Mouse (Mus musculus) limb, embryonic 14.5 days (tissue): ENCODE measurements at regions not wholly inside any gene's neighbourhood (a gene's known extent, or its start where the extent isn't known, plus 50 kb on each side); places are given as distances from the start of the nearest gene placed in this dataset.

Experiments used
- ATAC-seq: fragments of 200-750 bp; cut with Nextera tagmentation; 2 replicates; pipeline ENCODE4 v1.8.0; 2017; ENCODE audit warnings: low read depth, moderate number of reproducible peaks, moderate TSS enrichment; ENCODE audit not compliant: low FRiP score
- DNase-seq: peaks from one replicate; pipeline ENCODE4 v3.0.0-alpha.2; 2015; ENCODE audit warnings: low spot score
- H3K27ac ChIP-seq: fragments of 300-500 bp; sonication (generic); replicated peaks from 2 replicates; pipeline ENCODE4 v1.5.1; 2014; ENCODE audit warnings: low read depth, mild to moderate bottlenecking, low read length, moderate library complexity, mixed read lengths
- H3K27me3 ChIP-seq: fragments of 300-500 bp; sonication (generic); 2 replicates; pipeline ENCODE4 v1.6.1; 2014; ENCODE audit warnings: low read length, mixed read lengths; ENCODE audit not compliant: control insufficient read depth, insufficient read depth
- H3K36me3 ChIP-seq: fragments of 300-500 bp; sonication (generic); 2 replicates; pipeline ENCODE4 v1.6.1; 2014; ENCODE audit warnings: mild to moderate bottlenecking, low read length, moderate library complexity, mixed read lengths; ENCODE audit not compliant: control insufficient read depth, insufficient read depth
- H3K4me1 ChIP-seq: fragments of 300-500 bp; sonication (generic); 2 replicates; pipeline ENCODE4 v1.6.1; 2014; ENCODE audit warnings: antibody characterized with exemption, low read length, mixed read lengths; ENCODE audit not compliant: control insufficient read depth, insufficient read depth
- H3K4me2 ChIP-seq: fragments of 300-500 bp; sonication (generic); replicated peaks from 2 replicates; pipeline ENCODE4 v1.6.1; 2014; ENCODE audit warnings: low read depth, mild to moderate bottlenecking, low read length, moderate library complexity; ENCODE audit not compliant: severe bottlenecking
- H3K4me3 ChIP-seq: fragments of 300-500 bp; sonication (generic); replicated peaks from 2 replicates; pipeline ENCODE4 v1.5.1; 2014; ENCODE audit warnings: low read length
- H3K9ac ChIP-seq: fragments of 300-500 bp; sonication (generic); 2 replicates; pipeline ENCODE4 v1.6.1; 2014; ENCODE audit warnings: mild to moderate bottlenecking, low read depth, low read length, moderate library complexity; ENCODE audit not compliant: severe bottlenecking
- H3K9me3 ChIP-seq: fragments of 300-500 bp; sonication (generic); 2 replicates; pipeline ENCODE4 v1.6.1; 2016; ENCODE audit warnings: low read length; ENCODE audit not compliant: control insufficient read depth
- POLR2A ChIP-seq: fragments of 200-500 bp; IDR thresholded peaks from 2 replicates; pipeline ENCODE4 v1.8.0; 2012; ENCODE audit warnings: inconsistent platforms, mild to moderate bottlenecking, moderate library complexity, borderline replicate concordance; ENCODE audit not compliant: insufficient read depth, insufficient read length; ENCODE audit errors: extremely low read depth
- WGBS: fragments of 180-500 bp; shearing (Covaris S2); extraction: QIAGEN DNeasy Blood & Tissue Kit; methylation state at CpG from one replicate; pipeline ENCODE4 v1.1.7; 2014; 5-methylcytosine and 5-hydroxymethylcytosine counted together

DNA sequence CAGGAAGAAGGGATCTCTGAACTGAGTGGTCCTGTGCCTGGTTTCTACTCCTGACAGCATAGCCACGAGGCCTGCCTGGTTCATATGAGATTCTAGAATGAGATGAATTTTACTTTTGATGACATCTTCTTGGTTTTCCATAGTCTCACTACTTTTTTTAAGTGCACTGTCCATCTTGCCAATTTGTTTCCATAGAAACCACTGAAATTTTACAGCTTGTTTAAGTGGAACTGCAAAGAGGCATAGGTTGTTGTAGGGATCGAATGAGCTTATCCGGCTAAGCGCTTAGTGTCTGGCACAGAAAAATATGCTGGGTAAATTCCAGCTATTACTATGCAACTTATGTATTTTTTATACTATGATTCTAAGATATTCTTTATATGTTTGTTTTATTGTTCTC is 100.8 kb upstream of the Fshr start:
- H3K4me2 ChIP-seq, result no peak overlapping the region
- no peaks in the 10 kb centered on the region for H3K36me3 ChIP-seq
- DNase-seq, result peak; percentile 32
- H3K4me3 ChIP-seq, result no peak overlapping the region
- no peaks in the 10 kb centered on the region for H3K4me1 ChIP-seq
- H3K9me3 ChIP-seq, result no peaks in the 10 kb centered on the region
- H3K27me3 ChIP-seq, result no peaks in the 10 kb centered on the region
- H3K9ac ChIP-seq, result no peak overlapping the region
- no peak for TF ChIP-seq POLR2A
- WGBS, result 68% methylated on average over 4 of the region's 4 CpGs
- ATAC-seq, result no peak
- H3K27ac ChIP-seq, result no peak overlapping the region

DNA sequence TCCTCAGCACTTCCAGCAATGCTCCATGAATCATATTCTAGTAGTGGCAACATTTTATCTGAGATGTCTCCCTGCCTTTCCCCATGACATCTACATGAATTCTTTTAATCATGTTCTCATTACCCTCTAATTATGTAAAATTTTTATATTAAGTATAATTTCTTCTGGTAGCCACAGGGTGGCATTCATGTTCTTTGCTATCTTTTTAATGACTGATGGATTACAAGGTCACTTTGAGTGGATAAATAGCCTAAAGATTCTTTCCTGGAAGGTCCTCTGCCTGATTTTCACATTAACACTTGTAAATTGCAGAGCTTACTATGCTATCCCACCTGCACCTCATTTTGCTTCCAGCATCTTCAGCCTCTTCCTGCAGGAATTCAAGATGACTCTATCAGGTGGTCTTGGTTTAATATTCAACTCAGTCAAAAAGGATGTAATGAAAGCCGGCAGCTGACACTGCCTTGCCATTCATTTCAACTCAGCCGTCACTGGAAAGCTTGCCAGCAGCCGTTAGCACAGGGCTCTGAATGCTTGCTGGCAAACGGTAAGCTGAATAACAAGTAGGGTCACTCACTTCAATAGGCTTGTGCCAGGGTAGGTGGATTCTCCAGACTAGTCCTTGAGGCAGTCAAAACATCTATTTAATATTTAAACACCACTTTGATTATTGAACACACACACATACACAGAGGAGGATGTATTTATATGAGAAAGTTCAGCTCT is 97.0 kb upstream of the Fshr start:
- Histone ChIP-seq H3K9ac (no peak overlapping the region), H3K4me1 (no peaks in the 10 kb centered on the region), H3K36me3 (no peaks in the 10 kb centered on the region), H3K27ac (no peak overlapping the region), H3K9me3 (no peaks in the 10 kb centered on the region), H3K27me3 (no peaks in the 10 kb centered on the region), H3K4me3 (no peak overlapping the region), H3K4me2 (no peak overlapping the region)
- no peak for TF ChIP-seq POLR2A
- DNase-seq (no peak), ATAC-seq (no peak)
- WGBS, result 54% methylated on average over 4 of the region's 4 CpGs

DNA sequence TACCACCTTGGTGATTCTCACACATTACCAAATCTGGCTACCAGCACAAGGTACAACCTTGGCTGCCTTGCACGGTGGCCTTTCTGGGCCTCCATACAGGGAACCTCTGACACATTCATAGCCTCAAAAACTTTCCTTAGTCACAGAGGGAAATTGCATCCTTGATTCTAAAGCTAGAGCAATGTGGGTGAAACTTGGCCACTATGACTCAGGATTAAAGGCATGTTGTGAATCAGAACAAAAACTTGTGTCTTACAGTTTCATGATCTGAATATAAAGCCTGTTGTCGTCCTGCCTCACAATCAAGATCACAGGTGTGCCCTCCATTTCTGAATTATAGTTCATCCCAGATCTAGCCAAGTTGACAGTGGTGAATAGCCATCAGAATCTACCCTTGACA is 80.8 kb upstream of the Fshr start:
- Histone ChIP-seq H3K36me3 (no peaks in the 10 kb centered on the region), H3K9ac (no peak overlapping the region), H3K27ac (no peak overlapping the region), H3K4me1 (no peaks in the 10 kb centered on the region), H3K4me2 (no peak overlapping the region), H3K27me3 (no peaks in the 10 kb centered on the region), H3K4me3 (no peak overlapping the region), H3K9me3 (no peaks in the 10 kb centered on the region)
- WGBS, result 91% methylated on average over 2 of the region's 2 CpGs
- DNase-seq (no peak), ATAC-seq (no peak)
- TF ChIP-seq POLR2A, result no peak

DNA sequence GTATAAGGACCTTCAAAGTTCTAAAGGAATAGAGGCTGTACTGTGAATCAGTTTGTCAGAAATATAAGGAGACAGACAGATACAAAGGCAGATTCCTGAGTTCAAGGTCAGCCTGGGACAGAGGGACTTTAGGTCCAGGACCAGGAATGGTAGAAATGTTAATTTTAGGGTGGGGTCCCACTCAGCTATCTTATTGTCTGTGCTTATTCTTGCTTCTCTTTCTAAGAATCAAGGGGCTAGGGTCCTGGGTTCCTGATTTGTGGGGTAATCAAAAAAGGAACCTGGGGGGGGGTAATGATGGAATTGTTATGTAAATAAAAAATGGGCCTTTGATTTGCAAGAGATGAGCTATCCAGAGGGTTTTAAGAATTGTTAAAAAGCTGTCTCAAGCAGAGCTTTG is 71.7 kb upstream of the Fshr start:
- TF ChIP-seq POLR2A, result no peak
- Histone ChIP-seq H3K27me3 (no peaks in the 10 kb centered on the region), H3K9me3 (no peaks in the 10 kb centered on the region), H3K9ac (no peak overlapping the region), H3K4me3 (no peak overlapping the region), H3K4me1 (no peaks in the 10 kb centered on the region), H3K27ac (no peak overlapping the region), H3K36me3 (no peaks in the 10 kb centered on the region), H3K4me2 (no peak overlapping the region)
- DNase-seq, result no peak
- ATAC-seq, result no peak

DNA sequence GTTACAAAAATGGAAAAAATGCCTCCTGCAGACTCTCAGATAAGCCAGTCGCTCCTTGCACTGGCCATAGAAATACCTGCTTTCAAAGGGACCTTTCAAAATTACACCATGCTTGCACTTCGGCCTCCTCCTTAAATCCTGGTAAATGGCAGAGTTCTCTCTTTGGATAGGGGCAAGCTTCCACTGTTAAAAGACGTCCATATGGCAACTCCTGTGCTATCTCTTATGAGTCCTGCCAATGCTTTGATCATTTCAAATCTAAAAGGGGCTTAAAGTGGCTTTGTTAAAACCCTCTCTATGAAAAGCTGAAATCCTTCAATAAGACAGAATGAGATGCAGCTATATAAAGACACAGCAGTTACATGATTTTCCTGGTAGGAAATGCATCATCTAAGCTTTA is 55.2 kb upstream of the Fshr start:
- H3K4me1 ChIP-seq, result no peaks in the 10 kb centered on the region
- no peak overlapping the region for H3K4me3 ChIP-seq
- no peak overlapping the region for H3K27ac ChIP-seq
- DNase-seq (no peak), ATAC-seq (no peak)
- H3K4me2 ChIP-seq, result no peak overlapping the region
- WGBS, result 64% methylated on average over 3 of the region's 3 CpGs
- H3K9me3 ChIP-seq, result no peaks in the 10 kb centered on the region
- no peaks in the 10 kb centered on the region for H3K27me3 ChIP-seq
- no peak for TF ChIP-seq POLR2A
- H3K36me3 ChIP-seq, result no peaks in the 10 kb centered on the region
- no peak overlapping the region for H3K9ac ChIP-seq

DNA sequence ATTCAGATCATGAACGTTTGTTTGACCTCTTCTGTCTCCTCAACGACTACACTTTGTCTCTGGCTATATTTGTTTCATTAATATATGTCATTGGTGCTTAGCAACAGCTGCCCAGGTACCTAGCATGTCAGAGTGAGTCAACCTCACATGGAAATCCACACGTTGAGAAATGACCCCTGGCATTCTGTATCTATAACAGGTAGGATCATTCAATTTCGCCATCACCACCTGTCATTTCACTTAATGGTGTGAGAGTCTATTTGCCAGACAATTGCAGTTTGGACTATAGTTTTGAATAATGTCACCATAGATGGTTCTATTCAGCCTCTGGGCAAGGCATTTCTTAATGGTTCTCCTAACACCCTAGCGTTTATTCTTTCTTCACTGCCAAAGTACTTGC is 50.3 kb upstream of the Fshr start:
- no peaks in the 10 kb centered on the region for H3K36me3 ChIP-seq
- no peaks in the 10 kb centered on the region for H3K9me3 ChIP-seq
- no peak for ATAC-seq
- H3K4me2 ChIP-seq, result no peak overlapping the region
- no peak overlapping the region for H3K27ac ChIP-seq
- WGBS, result 79% methylated on average over 5 of the region's 5 CpGs
- H3K4me1 ChIP-seq, result no peaks in the 10 kb centered on the region
- no peak for TF ChIP-seq POLR2A
- no peak overlapping the region for H3K9ac ChIP-seq
- no peaks in the 10 kb centered on the region for H3K27me3 ChIP-seq
- no peak overlapping the region for H3K4me3 ChIP-seq
- no peak for DNase-seq
